Mouse (Mus musculus) CH12.LX (cell line): ENCODE results near the gene Pdzd2. TPM values are rescaled to one million over a fixed set of nuclear protein-coding genes. Genes with fewer than 3 reads are reported as not detected.

Experiments
- DNase-seq: peaks from one replicate; pipeline ENCODE4 v3.0.0-alpha.2; 2013; ENCODE audit errors: extremely low read depth
- H3K27ac ChIP-seq: 2 replicates; pipeline ENCODE4 v1.5.1; 2012; ENCODE audit warnings: low read depth, mild to moderate bottlenecking, control low read depth, moderate library complexity; ENCODE audit not compliant: insufficient read depth
- H3K27me3 ChIP-seq: replicated peaks from 2 replicates; pipeline ENCODE3; 2012; ENCODE audit warnings: inconsistent platforms
- H3K36me3 ChIP-seq, 2 experiments: replicated peaks in 1 of 2; 2 replicates each; pipeline versions ENCODE3 to v1.6.1; 2012; ENCODE audit warnings: inconsistent platforms in 1 of 2, low read length in 1 of 2, mild to moderate bottlenecking in 1 of 2, mixed read lengths in 1 of 2, moderate library complexity in 1 of 2; ENCODE audit not compliant: control insufficient read depth in 1 of 2, insufficient read depth in 1 of 2
- H3K4me1 ChIP-seq, 2 experiments: 2 replicates each; pipeline ENCODE4 v1.6.1; 2012; ENCODE audit warnings: inconsistent platforms in 1 of 2, moderate library complexity in 1 of 2; ENCODE audit not compliant: insufficient read depth in 2 of 2, control insufficient read depth in 1 of 2
- H3K4me2 ChIP-seq: 2 replicates; pipeline ENCODE4 v1.6.1; 2012; ENCODE audit warnings: low read depth, mild to moderate bottlenecking, control low read depth; ENCODE audit not compliant: poor library complexity, insufficient read depth, severe bottlenecking
- H3K4me3 ChIP-seq, 3 experiments: fragments of 150-350 bp in 1 of 3; sonication (generic) in 1 of 3; replicated peaks in 1 of 3; 2 replicates each; pipeline versions ENCODE3 to v1.5.1; 2011 to 2012; ENCODE audit warnings: low read depth in 2 of 3, low read length in 2 of 3, mild to moderate bottlenecking in 2 of 3, moderate library complexity in 2 of 3, control low read depth in 1 of 3, improper control_type of control experiment in 1 of 3, inconsistent platforms in 1 of 3, mixed read lengths in 1 of 3; ENCODE audit not compliant: poor library complexity in 1 of 3
- H3K79me2 ChIP-seq: replicated peaks from 2 replicates; pipeline ENCODE4 v1.6.1; 2012; ENCODE audit warnings: mild to moderate bottlenecking, moderate library complexity; ENCODE audit not compliant: control insufficient read depth, poor library complexity, insufficient read depth, severe bottlenecking; ENCODE audit errors: extremely low read depth
- H3K9ac ChIP-seq: 2 replicates; pipeline ENCODE4 v1.6.1; 2012; ENCODE audit warnings: low read depth, mild to moderate bottlenecking, control low read depth, moderate library complexity; ENCODE audit not compliant: insufficient read depth
- H3K9me3 ChIP-seq: replicated peaks from 2 replicates; pipeline ENCODE3; 2012; ENCODE audit warnings: low read length, inconsistent platforms, mixed read lengths
- BHLHE40 ChIP-seq: IDR thresholded peaks from 2 replicates; pipeline ENCODE4 v1.6.1; 2011; ENCODE audit warnings: mild to moderate bottlenecking, low read depth, low read length, improper control_type of control experiment
- ELF1 ChIP-seq: IDR thresholded peaks from 2 replicates; pipeline ENCODE4 v1.6.1; 2014; ENCODE audit warnings: low read depth, mild to moderate bottlenecking, inconsistent platforms, low read length, improper control_type of control experiment
- IRF4 ChIP-seq: IDR thresholded peaks from 2 replicates; pipeline ENCODE4 v1.6.1; 2014; ENCODE audit warnings: low read depth, mild to moderate bottlenecking, inconsistent platforms, low read length, improper control_type of control experiment
- KAT2A ChIP-seq: IDR thresholded peaks from 2 replicates; pipeline ENCODE4 v1.6.1; 2012; ENCODE audit warnings: low read length, improper control_type of control experiment, inconsistent platforms; ENCODE audit not compliant: insufficient replicate concordance
- MAFK ChIP-seq: IDR thresholded peaks from 2 replicates; pipeline ENCODE4 v1.6.1; 2011; ENCODE audit warnings: low read length, improper control_type of control experiment; ENCODE audit not compliant: insufficient replicate concordance
- MXI1 ChIP-seq: IDR thresholded peaks from 2 replicates; pipeline ENCODE4 v1.6.1; 2011; ENCODE audit warnings: mild to moderate bottlenecking, low read depth, low read length, improper control_type of control experiment
- MYC ChIP-seq: IDR thresholded peaks from 2 replicates; pipeline ENCODE4 v1.6.1; 2011; ENCODE audit warnings: low read depth, mild to moderate bottlenecking, improper control_type of control experiment, low read length
- NELFE ChIP-seq: IDR thresholded peaks from 2 replicates; pipeline ENCODE4 v1.6.1; 2011; ENCODE audit warnings: low read depth, low read length, improper control_type of control experiment
- NRF1 ChIP-seq: IDR thresholded peaks from 2 replicates; pipeline ENCODE4 v1.6.1; 2014; ENCODE audit warnings: low read depth, mild to moderate bottlenecking, inconsistent platforms, low read length, improper control_type of control experiment, moderate library complexity
- PAX5 ChIP-seq: IDR thresholded peaks from 2 replicates; pipeline ENCODE4 v1.6.1; 2012; ENCODE audit warnings: low read length, inconsistent platforms, mixed read lengths
- POLR2AphosphoS2 ChIP-seq: IDR thresholded peaks from 2 replicates; pipeline ENCODE4 v1.6.1; 2011; ENCODE audit warnings: low read depth, low read length, improper control_type of control experiment
- TBP ChIP-seq: conservative IDR thresholded peaks from 2 replicates; pipeline ENCODE4 v1.6.1; 2011; ENCODE audit warnings: low read depth, low read length, improper control_type of control experiment
- TCF12 ChIP-seq: IDR thresholded peaks from 2 replicates; pipeline ENCODE4 v1.6.1; 2014; ENCODE audit warnings: low read depth, mild to moderate bottlenecking, inconsistent platforms, low read length, improper control_type of control experiment
- UBTF ChIP-seq: IDR thresholded peaks from 2 replicates; pipeline ENCODE4 v1.6.1; 2012; ENCODE audit warnings: low read depth, mild to moderate bottlenecking, inconsistent platforms, low read length, improper control_type of control experiment, moderate library complexity
- USF2 ChIP-seq: conservative IDR thresholded peaks from 2 replicates; pipeline ENCODE4 v1.6.1; 2011; ENCODE audit warnings: low read depth, low read length, improper control_type of control experiment
- ZC3H11A ChIP-seq: IDR thresholded peaks from 2 replicates; pipeline ENCODE4 v1.6.1; 2012; ENCODE audit warnings: low read depth, mild to moderate bottlenecking, inconsistent platforms, low read length, improper control_type of control experiment
- ZKSCAN1 ChIP-seq: IDR thresholded peaks from 2 replicates; pipeline ENCODE4 v1.6.1; 2012; ENCODE audit warnings: low read depth, inconsistent platforms, low read length, improper control_type of control experiment, borderline replicate concordance
- dilution Hi-C: fragments of 300-500 bp; cut with MboI; formaldehyde crosslinking; loops from 2 replicates; pipeline ENCODE4 v1.14.3; 2020; ENCODE audit warnings: low sequenced_read_pairs; ENCODE audit not compliant: extremely low pct_unique_long_range_greater_than_20kb, extremely low pct_ligation_motif_present
- in situ Hi-C: fragments of 300-500 bp; cut with MboI; formaldehyde crosslinking; loops from 3 replicates; pipeline ENCODE4 v1.14.3; 2019; ENCODE audit warnings: low sequenced_read_pairs, low pct_ligation_motif_present, low pct_unique_long_range_greater_than_20kb, mixed read lengths
- polyA plus RNA-seq: library from polyadenylated mRNA; unstranded; fragments of >175 nt; gene quantifications from 2 replicates; pipeline ENCODE4 v1.2.1, GENCODE M21; 2012; ENCODE audit warnings: low read depth; ENCODE audit not compliant: insufficient read length
- total RNA-seq, 2 experiments: library from RNA; depleted of rRNA; stranded (reverse); fragments of 300-350 nt in 1 of 2; fragments of >200 nt in 1 of 2; gene quantifications; 2 replicates each; pipeline ENCODE4 v1.2.3; 2012 to 2014

Gene Pdzd2
- total and polyA plus RNA-seq, 3 experiments = 0.04 to 0.24 (median 0.17) TPM

DNA sequence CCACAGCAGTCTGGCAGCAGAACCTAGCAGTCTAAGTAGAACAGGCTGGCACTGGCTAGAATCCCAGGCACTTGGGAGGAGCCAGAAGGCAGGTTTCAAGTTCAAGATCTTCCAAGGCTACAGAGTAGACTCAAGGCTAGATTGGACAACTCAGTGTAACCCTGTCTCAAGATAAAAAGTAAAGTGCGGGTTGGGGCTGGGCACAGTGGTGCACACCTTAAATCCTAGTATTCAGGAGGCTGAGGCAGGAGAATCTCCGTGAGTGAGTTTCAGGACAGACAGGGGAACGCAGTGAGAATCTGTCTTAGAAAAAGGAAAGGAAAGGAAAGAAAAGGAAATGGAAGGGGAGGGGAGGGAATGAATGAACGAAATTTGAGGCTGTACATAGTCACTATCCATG lies 207.2 kb downstream of the Pdzd2 start:
- Histone ChIP-seq H3K27me3 (no peaks in the 10 kb centered on the region), H3K9ac (no peak overlapping the region), H3K27ac (no peak overlapping the region), H3K79me2 (no peaks in the 10 kb centered on the region), H3K4me2 (no peak overlapping the region), H3K9me3 (peaks cover 3% of the 10 kb centered on the region), H3K4me3 (no peak overlapping the region), H3K36me3 (no peaks in the 10 kb centered on the region), H3K4me1 (peaks cover 0 to under 1% of the 10 kb centered on the region in 2 experiments; a peak in 2 of 4 replicates)
- TF ChIP-seq TBP = no peak
- no peak for TF ChIP-seq UBTF
- TF ChIP-seq NRF1 = no peak
- TF ChIP-seq ZKSCAN1 = no peak
- TF ChIP-seq MYC = no peak
- TF ChIP-seq KAT2A = no peak
- no peak for TF ChIP-seq PAX5
- TF ChIP-seq USF2 = no peak
- TF ChIP-seq BHLHE40 = no peak
- no peak for TF ChIP-seq TCF12
- no peak for TF ChIP-seq NELFE
- no peak for TF ChIP-seq POLR2AphosphoS2
- no peak for TF ChIP-seq IRF4
- no peak for TF ChIP-seq ZC3H11A
- no peak for TF ChIP-seq MAFK
- TF ChIP-seq ELF1 = no peak
- dilution Hi-C loops (no loop called here), in situ Hi-C loops (no loop called here)
- DNase-seq = no peak

DNA sequence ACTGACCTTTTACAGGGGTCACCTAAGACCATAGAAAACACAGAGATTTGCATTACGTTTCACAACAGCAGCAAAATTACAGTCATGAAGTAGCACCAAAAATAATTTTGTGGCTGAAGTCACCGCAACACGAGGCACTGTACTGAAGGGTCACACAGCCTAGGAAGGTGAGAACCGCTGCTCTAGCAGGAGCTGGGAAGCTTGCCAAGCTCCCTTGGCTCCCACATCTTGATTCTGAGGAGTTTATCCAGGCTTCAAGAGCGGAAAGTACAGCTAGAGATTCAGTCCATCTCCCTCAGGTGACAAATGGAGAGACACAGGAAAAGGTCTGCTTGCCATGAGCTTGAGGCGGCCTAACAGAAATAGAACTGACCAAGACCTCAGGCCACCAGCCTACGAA lies 216.9 kb downstream of the Pdzd2 start:
- in situ Hi-C loops = no loop called here
- TF ChIP-seq TCF12 = no peak
- no peak for TF ChIP-seq NRF1
- TF ChIP-seq MXI1 = no peak
- no peak for TF ChIP-seq MAFK
- TF ChIP-seq, all 38 proteins: peak for 0
- Histone ChIP-seq H3K4me2 (no peak overlapping the region), H3K79me2 (no peaks in the 10 kb centered on the region), H3K4me3 (no peak overlapping the region), H3K9ac (no peak overlapping the region), H3K9me3 (peaks cover 8% of the 10 kb centered on the region), H3K36me3 (no peaks in the 10 kb centered on the region), H3K27me3 (no peaks in the 10 kb centered on the region), H3K4me1 (0 out of 4 replicates have a peak, but pooled peaks cover 0 to 3% of the 10 kb centered on the region in 2 experiments), H3K27ac (no peak overlapping the region)
- dilution Hi-C loops = no loop called here
- DNase-seq = no peak
